Mouse (Mus musculus): ENCODE data around the gene Lce3e.

Gene Lce3e

DNA sequence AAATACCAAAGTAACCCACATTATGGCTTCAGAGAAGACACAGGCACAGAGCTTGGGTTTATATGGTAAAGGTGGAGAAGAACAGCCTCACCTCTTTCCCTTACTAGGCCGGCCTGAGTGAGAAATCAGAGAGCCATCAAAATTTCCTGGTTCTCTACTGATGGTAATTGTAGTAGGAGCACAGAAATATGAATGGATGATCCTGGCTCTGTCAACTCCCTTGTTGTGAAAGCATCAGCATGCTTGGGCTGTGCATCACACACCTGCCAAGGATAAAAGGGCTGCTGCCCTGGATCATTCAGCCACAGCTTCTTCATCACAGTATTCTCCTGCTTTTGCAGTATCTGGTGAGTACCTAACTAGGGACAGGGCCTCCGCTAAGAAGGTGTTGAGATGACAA, at the start of gene Lce3e:
Gene Lce3e (plus strand): TSS at position 301 of the 400 bp plus-strand sequence.
- in situ Hi-C loops (cut with MboI, MseI): no loop called here

GRCm38 (mm10) chr3:92920364-92920763, 46.5 kb upstream of the Lce3e start:
- in situ Hi-C loops (cut with MboI, MseI): no loop called here

- in situ Hi-C loops (cut with MboI, MseI): no loop called here
These were observed 40.7 kb upstream of the Lce3e start, which contains the start of gene Lce3a for GRCm38 (mm10) chr3:92926130-92926529. Gene Lce3a, minus strand, starts transcription at chr3:92926230.

DNA sequence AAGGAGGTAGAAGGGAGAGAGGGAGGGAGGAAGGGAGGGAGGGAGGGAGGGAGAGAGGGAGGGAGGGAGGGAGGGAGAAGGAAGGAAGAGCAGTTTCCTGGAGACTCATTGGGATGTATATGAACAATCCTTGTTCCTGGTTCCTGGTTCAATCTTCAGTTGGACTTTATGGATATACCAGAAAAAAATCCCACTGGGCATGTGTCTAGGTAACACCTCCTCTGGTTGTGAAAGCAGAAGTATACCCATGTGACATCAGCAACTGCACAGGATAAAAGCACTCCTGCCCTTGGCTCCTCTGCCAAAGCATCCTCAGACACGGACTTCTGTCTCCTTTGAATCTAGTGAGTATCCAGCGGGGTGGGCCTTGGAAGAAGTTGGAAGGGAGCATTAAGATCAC, 34.2 kb upstream of the Lce3e start, which contains the start of gene Lce3b:
Gene Lce3b (plus strand): TSS at position 301 of the 400 bp plus-strand sequence.
- in situ Hi-C loops (cut with MboI, MseI): no loop called here

- in situ Hi-C loops (cut with MboI, MseI): no loop called here
These were observed 22.7 kb upstream of the Lce3e start, which contains the start of gene Lce3c for GRCm38 (mm10) chr3:92944186-92944585. Gene Lce3c, plus strand, starts transcription at chr3:92944486.

GRCm38 (mm10) chr3:92957090-92957489, 9.8 kb upstream of the Lce3e start, which contains the start of gene Lce3d:
Gene Lce3d, plus strand, starts transcription at chr3:92957390.
- in situ Hi-C loops (cut with MboI, MseI): no loop called here

- in situ Hi-C loops (cut with MboI, MseI): no loop called here
These were observed 11.6 kb downstream of the Lce3e start for GRCm38 (mm10) chr3:92978484-92978883.

DNA sequence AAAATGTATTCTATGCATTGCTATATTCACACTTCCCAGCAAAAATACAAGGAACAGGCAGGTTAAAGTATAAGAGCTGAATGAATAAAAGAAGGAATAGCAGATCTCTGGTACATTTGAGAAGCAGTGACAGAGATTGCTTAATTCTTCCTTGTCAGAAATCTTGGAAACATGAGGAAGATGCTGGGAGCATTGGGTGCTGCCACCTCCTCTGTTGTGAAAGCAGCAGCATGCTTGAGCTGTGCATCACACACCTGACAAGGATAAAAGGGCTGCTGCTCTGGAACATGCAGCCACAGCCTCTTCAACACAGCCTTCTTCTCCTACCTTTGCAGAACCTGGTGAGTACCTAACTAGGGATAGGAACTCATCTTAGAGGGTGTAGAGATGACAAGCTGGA, 25.1 kb downstream of the Lce3e start, which contains the start of gene Lce3f:
Gene Lce3f (plus strand): TSS at position 301 of the 400 bp plus-strand sequence.
- in situ Hi-C loops (cut with MboI, MseI): no loop called here

DNA sequence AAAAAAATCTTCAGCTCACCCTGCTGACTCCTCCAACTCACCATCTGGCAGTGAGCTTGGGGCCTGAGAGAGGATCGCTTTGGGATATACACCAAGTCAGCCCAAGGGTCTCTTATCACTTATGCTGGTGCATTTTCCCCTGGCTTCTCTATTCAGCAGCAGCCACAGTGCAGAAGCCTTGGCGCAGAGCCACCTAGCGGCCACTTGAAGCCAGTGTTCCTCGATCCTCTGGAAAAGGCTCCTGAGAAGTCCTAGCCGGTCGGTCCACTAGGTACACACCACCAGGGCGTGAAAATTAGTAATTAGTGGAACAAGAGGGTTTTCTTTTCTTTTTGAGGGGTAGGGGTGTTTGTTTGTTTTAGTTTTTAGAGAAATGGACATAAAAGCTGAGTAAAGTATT, 31.8 kb downstream of the Lce3e start:
- in situ Hi-C loops (cut with MboI, MseI): no loop called here

GRCm38 (mm10) chr3:93000621-93001020, 33.8 kb downstream of the Lce3e start:
- in situ Hi-C loops (cut with MboI, MseI): no loop called here

DNA sequence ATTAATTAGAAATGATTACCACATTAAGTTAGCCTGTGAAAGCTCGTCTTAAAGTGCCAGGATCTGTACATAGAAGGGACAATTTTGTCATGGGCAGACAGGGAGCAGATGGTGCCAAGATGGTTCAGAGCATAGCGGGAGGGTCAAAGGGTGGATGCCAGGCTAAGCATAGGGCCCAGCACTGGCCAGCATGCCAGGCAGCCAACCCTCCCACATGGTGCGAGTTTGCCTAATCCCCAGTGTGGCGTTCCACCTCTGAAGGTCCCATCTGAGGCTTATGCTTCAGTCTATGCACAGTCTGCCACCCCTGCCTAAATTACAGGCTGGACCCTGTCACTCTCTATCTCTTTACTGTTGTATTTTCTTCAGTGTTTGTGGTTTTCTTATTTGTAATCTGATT, 36.0 kb downstream of the Lce3e start:
- in situ Hi-C loops (cut with MboI, MseI): no loop called here

DNA sequence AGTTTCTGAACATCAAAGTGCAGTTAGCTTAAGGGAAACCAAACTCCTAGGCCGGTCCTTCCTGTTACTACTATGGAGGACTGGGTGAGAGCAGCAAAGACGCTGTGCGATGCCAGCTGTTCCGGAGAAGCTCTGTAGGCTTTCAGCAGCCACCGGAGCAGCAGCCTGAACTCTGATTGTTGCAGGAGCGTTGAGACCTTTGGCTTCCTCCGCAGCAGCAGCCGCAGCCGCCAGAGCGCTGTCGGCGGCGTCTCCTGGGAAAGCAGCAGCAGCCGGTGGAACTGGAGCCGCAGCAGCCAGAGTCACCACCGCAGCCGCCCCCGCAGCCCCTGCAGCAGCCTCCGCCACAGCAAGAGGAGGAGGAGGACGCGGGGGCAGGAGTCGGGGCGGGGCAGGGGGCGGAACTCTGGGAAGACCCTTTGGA, 47.5 kb downstream of the Lce3e start:
- in situ Hi-C loops (cut with MboI, MseI): no loop called here

- in situ Hi-C loops (cut with MboI, MseI): no loop called here
These were observed 48.0 kb downstream of the Lce3e start for GRCm38 (mm10) chr3:93014871-93015270.

GRCm38 (mm10) chr3:93015460-93016104, 48.7 kb downstream of the Lce3e start, which contains the start of gene Crct1:
Gene Crct1, minus strand, starts transcription at chr3:93015687.
- in situ Hi-C loops (cut with MboI, MseI): no loop called here
